Mouse (Mus musculus) ES-Bruce4 (cell line): Measurements from ENCODE around the gene Ap1m2.

Experiments
- CTCF ChIP-seq: IDR thresholded peaks from one replicate; pipeline ENCODE4 v1.8.1; 2011; ENCODE audit warnings: low read depth, low read length
- EP300 ChIP-seq: IDR thresholded peaks from 2 replicates; pipeline ENCODE4 v1.6.1; 2011; ENCODE audit warnings: low read depth, low read length; ENCODE audit not compliant: insufficient read depth
- POLR2A ChIP-seq: IDR thresholded peaks from one replicate; pipeline ENCODE4 v1.8.1; 2011; ENCODE audit warnings: low read length; ENCODE audit not compliant: insufficient read depth

- TF ChIP-seq POLR2A = no peak
- no peak for TF ChIP-seq CTCF
- no peak for TF ChIP-seq EP300
Measured at GRCm38 (mm10) chr9:21251116-21251735, 60.9 kb downstream of the Ap1m2 start.
